In the genomic region with DNA sequence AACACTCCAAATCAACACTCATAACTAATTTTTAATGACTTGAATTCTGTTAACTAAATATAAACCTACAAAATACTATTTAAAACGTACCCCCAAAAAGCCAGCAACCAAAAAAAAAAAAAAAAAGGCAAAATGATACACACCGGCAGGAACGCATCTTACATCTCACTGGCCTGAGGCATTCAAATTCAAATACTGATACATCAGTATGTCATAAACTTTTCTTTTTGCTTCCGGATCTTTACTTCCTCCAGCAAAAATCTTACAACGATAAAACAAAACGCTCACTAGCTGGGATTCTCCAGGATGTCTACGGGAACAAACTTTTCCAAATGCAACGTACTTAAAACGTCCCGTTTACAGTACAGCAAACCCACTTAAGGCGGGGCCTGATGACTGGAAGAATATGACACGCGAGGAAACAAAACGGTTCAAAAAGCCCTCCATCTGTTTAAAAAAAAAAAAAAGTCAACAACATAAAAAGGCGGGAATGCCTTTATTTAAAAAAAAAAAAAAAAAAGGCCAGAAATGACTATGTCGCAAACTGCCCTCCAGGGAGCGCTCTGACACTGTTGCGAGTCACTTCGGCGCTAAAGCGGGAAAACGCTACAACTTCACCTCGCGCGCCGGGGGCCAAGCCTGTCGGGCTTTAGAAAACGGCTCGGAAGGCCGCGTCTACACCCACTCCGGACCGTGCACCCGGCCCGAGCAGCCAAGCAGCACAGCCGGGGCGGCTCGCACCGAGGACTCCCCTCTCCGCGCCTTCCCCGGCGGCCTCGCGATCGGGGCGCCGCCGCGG, we compare ENCODE assay signal across 7 mouse cellular contexts. TPM values are rescaled to one million over a fixed set of nuclear protein-coding genes. Genes with fewer than 3 reads are reported as not detected.
DNase-seq lines count a peak whose midpoint lies in the region; ATAC-seq and TF ChIP-seq lines count a peak whose summit lies in the region.

No protein-coding gene starts in this region.

- peak overlapping the region; percentile 58 for H3K4me2 ChIP-seq in intestine, embryonic 16.5 days (ENCODE audit: low read depth, low read length)
- H3K4me2 ChIP-seq in limb, embryonic 13.5 days (replicated peaks): peak overlapping the region; percentile 73
- peak overlapping the region; percentile 68 for H3K4me2 ChIP-seq in midbrain, embryonic 15.5 days

- peak; percentile 47 for TF ChIP-seq POLR2A in spleen, adult 2 months (IDR thresholded peaks at IDR 0.05; ENCODE audit: low read depth, low read length)

- H3K9ac ChIP-seq in intestine, embryonic 16.5 days (ENCODE audit: low read depth, low read length): peak overlapping the region; percentile 96
- peak overlapping the region; percentile 100 for H3K9ac ChIP-seq in limb, embryonic 13.5 days
- peak overlapping the region; percentile 95 for H3K9ac ChIP-seq in midbrain, embryonic 15.5 days

- H3K4me1 ChIP-seq in intestine, embryonic 16.5 days (ENCODE audit: control insufficient read depth, insufficient read depth, low read length): peaks cover 23% of the 10 kb centered on the region; the same call in 1 of the 2 replicates
- H3K4me1 ChIP-seq in limb, embryonic 13.5 days: peaks cover 26% of the 10 kb centered on the region
- peaks cover 41% of the 10 kb centered on the region for H3K4me1 ChIP-seq in midbrain, embryonic 15.5 days
- H3K4me1 ChIP-seq in spleen, adult 2 months (ENCODE audit: control insufficient read depth, insufficient read depth, insufficient read length): no peaks in the 10 kb centered on the region; the same call in none of the 2 replicates

- H3K4me3 ChIP-seq in intestine, embryonic 16.5 days (ENCODE audit: low read length): peak overlapping the region; percentile 77
- H3K4me3 ChIP-seq in limb, embryonic 13.5 days: peak overlapping the region; percentile 96
- H3K4me3 ChIP-seq in midbrain, embryonic 15.5 days: peak overlapping the region; percentile 97
- H3K4me3 ChIP-seq in spleen, adult 2 months (ENCODE audit: extremely low read depth, insufficient read depth, insufficient read length): peak overlapping the region; percentile 98

- peak; percentile 74 for DNase-seq in adrenal gland, adult 8-10 months
- peak; percentile 96 for DNase-seq in embryo, embryonic 11 days
- DNase-seq in gastrocnemius, postnatal 36 days: peak; percentile 79 to 83
- DNase-seq in spleen, adult 2 months (ENCODE audit: low read depth in 1 of 2, low spot score in 2 of 2): peak; percentile 81 to 84

- under 1% methylated on average over 48 of the region's 50 CpGs for WGBS in intestine, embryonic 16.5 days
- under 1% methylated on average over 50 of the region's 50 CpGs for WGBS in limb, embryonic 13.5 days
- under 1% methylated on average over 50 of the region's 50 CpGs for WGBS in midbrain, embryonic 15.5 days
- under 1% methylated on average over 50 of the region's 50 CpGs for WGBS in spleen, adult 2 months

- H3K27ac ChIP-seq in intestine, embryonic 16.5 days (ENCODE audit: low read length): peak overlapping the region; percentile 100
- peak overlapping the region; percentile 100 for H3K27ac ChIP-seq in limb, embryonic 13.5 days
- peak overlapping the region; percentile 99 for H3K27ac ChIP-seq in midbrain, embryonic 15.5 days
- peak overlapping the region; percentile 98 for H3K27ac ChIP-seq in spleen, adult 2 months (ENCODE audit: insufficient read depth, low read length)

- H3K36me3 ChIP-seq in intestine, embryonic 16.5 days (ENCODE audit: control insufficient read depth, insufficient read depth, low read length): no peaks in the 10 kb centered on the region
- H3K36me3 ChIP-seq in limb, embryonic 13.5 days: peaks cover 9% of the 10 kb centered on the region
- no peaks in the 10 kb centered on the region for H3K36me3 ChIP-seq in midbrain, embryonic 15.5 days (replicated peaks)
- peaks cover under 1% of the 10 kb centered on the region for H3K36me3 ChIP-seq in spleen, adult 2 months (ENCODE audit: control insufficient read depth, insufficient read depth, low read length)

- H3K27me3 ChIP-seq in intestine, embryonic 16.5 days (replicated peaks; ENCODE audit: control insufficient read depth, insufficient read depth, low read length): no peaks in the 10 kb centered on the region
- no peaks in the 10 kb centered on the region for H3K27me3 ChIP-seq in limb, embryonic 13.5 days
- H3K27me3 ChIP-seq in midbrain, embryonic 15.5 days (replicated peaks): no peaks in the 10 kb centered on the region
- no peaks in the 10 kb centered on the region for H3K27me3 ChIP-seq in spleen, adult 2 months (ENCODE audit: control insufficient read depth, insufficient read depth, low read length)

- intact Hi-C loops in gastrocnemius, postnatal 36 days (cut with DNase I): loop anchor here (2.0 kb wide), 1 partner anchor 18 kb away; no protein-coding TSS in a partner anchor

- peak; percentile 74; the same call in 1 of the 2 replicates for TF ChIP-seq CTCF in spleen, adult 2 months (IDR thresholded peaks at IDR 0.05; ENCODE audit: extremely low read depth, insufficient read depth, insufficient read length, insufficient replicate concordance)

- H3K9me3 ChIP-seq in intestine, embryonic 16.5 days (ENCODE audit: control insufficient read depth, low read length): no peaks in the 10 kb centered on the region
- no peaks in the 10 kb centered on the region for H3K9me3 ChIP-seq in limb, embryonic 13.5 days
- no peaks in the 10 kb centered on the region for H3K9me3 ChIP-seq in midbrain, embryonic 15.5 days

- ATAC-seq in intestine, embryonic 16.5 days: peak; percentile 45
- ATAC-seq in limb, embryonic 13.5 days (ENCODE audit: low FRiP score, low read depth): no peak; the same call in 1 of the 2 replicates
- ATAC-seq in midbrain, embryonic 15.5 days (replicated peaks): peak; percentile 57

RNA-seq across cellular contexts. Expression of a gene that starts 10.8 kb away (rescaled TPM):
- 100 to 1,000 TPM in 2 of 4 experiments, 10 to 100 TPM in 2; 81.5 to 150 (median 108) TPM for total RNA-seq in adrenal gland, adult 8-10 months (2022)
- total RNA-seq in gastrocnemius, postnatal 36 days (2021): 10 to 100 TPM; 52.2 to 57.4 TPM
- 110 and 111 TPM in 2 replicates for polyA plus RNA-seq in intestine, embryonic 16.5 days (2015; fragmentation: Nextera tagmentation; extraction: Ambion mirVana)
- polyA plus RNA-seq in limb, embryonic 13.5 days (2015; fragmentation: Nextera tagmentation; extraction: Ambion mirVana): 273 and 275 TPM in 2 replicates
- 106 and 110 TPM in 2 replicates for polyA plus RNA-seq in midbrain, embryonic 15.5 days (2015; fragmentation: Nextera tagmentation; extraction: Ambion mirVana)
- polyA plus RNA-seq in spleen, adult 2 months (2012; rRNA removed): 37.0 and 65.6 TPM in 2 replicates

RNA-seq across cellular contexts. Expression of a gene that starts 46.5 kb away (rescaled TPM):
- 1,000 to 10,000 TPM in 2 of 4 experiments, 100 to 1,000 TPM in 2; 882 to 1,292 (median 1,071) TPM for total RNA-seq in adrenal gland, adult 8-10 months (2022)
- 1,000 to 10,000 TPM; 1,123 to 1,124 TPM for total RNA-seq in gastrocnemius, postnatal 36 days (2021)
- 743 and 812 TPM in 2 replicates for polyA plus RNA-seq in intestine, embryonic 16.5 days (2015; fragmentation: Nextera tagmentation; extraction: Ambion mirVana)
- polyA plus RNA-seq in limb, embryonic 13.5 days (2015; fragmentation: Nextera tagmentation; extraction: Ambion mirVana): 447 and 448 TPM in 2 replicates
- polyA plus RNA-seq in midbrain, embryonic 15.5 days (2015; fragmentation: Nextera tagmentation; extraction: Ambion mirVana): 542 and 550 TPM in 2 replicates
- 173 and 245 TPM in 2 replicates for polyA plus RNA-seq in spleen, adult 2 months (2012; rRNA removed)
